Mouse (Mus musculus) R1 (cell line): Measurements from ENCODE around the gene Slc12a4.
"Not testable (repeated sequence)": the region's sequence is repeated elsewhere in the genome, so short reads cannot be mapped to it uniquely, and the experiment has no call there.

Source experiments
- DNase-seq: peaks from one replicate; pipeline ENCODE4 v3.0.0-alpha.2; 2018; ENCODE audit warnings: low read depth, low spot score

The Slc12a4 gene

GRCm38 (mm10) chr8:105965905-105966341, at the start of gene Slc12a4:
Gene Slc12a4 (minus strand): TSS chr8:105966097.
- peak; percentile 75 for DNase-seq

- not testable (repeated sequence) for DNase-seq
Measured at GRCm38 (mm10) chr8:106012203-106012602, 46.3 kb upstream of the Slc12a4 start.

- no peak for DNase-seq
Measured at GRCm38 (mm10) chr8:106011643-106011986, 45.7 kb upstream of the Slc12a4 start, which contains the start of gene Ddx28. Gene Ddx28 (minus strand): TSS chr8:106011882.

GRCm38 (mm10) chr8:106010748-106011642, 45.1 kb upstream of the Slc12a4 start:
- peak; percentile 96 for DNase-seq

- peak; percentile 42 for DNase-seq
Measured at GRCm38 (mm10) chr8:106007891-106008290, 42.0 kb upstream of the Slc12a4 start.

- DNase-seq = no peak
Measured at GRCm38 (mm10) chr8:106007135-106007534, 41.2 kb upstream of the Slc12a4 start.

GRCm38 (mm10) chr8:106006413-106006812, 40.5 kb upstream of the Slc12a4 start:
- DNase-seq = peak; percentile 38

GRCm38 (mm10) chr8:106005875-106006274, 40.0 kb upstream of the Slc12a4 start, which contains the start of gene Dpep2nb:
Gene Dpep2nb (minus strand): TSS chr8:106005975.
- DNase-seq = no peak

- no peak for DNase-seq
Measured at GRCm38 (mm10) chr8:106004538-106005207, 38.8 kb upstream of the Slc12a4 start.

- DNase-seq = no peak
Measured at GRCm38 (mm10) chr8:106001908-106002307, 36.0 kb upstream of the Slc12a4 start.

GRCm38 (mm10) chr8:105998971-105999370, 33.1 kb upstream of the Slc12a4 start:
- no peak for DNase-seq

GRCm38 (mm10) chr8:105996359-105996758, 30.5 kb upstream of the Slc12a4 start:
- DNase-seq = no peak

- no peak for DNase-seq
Measured at GRCm38 (mm10) chr8:105993226-105993625, 27.3 kb upstream of the Slc12a4 start.

- DNase-seq = no peak
Measured at GRCm38 (mm10) chr8:105992499-105992898, 26.6 kb upstream of the Slc12a4 start.

GRCm38 (mm10) chr8:105991546-105991945, 25.6 kb upstream of the Slc12a4 start:
- no peak for DNase-seq

GRCm38 (mm10) chr8:105990856-105991387, 25.0 kb upstream of the Slc12a4 start, which contains the start of gene Dus2:
Gene Dus2 (plus strand): TSS chr8:105991337.
- peak; percentile 90 for DNase-seq

- no peak for DNase-seq
Measured at GRCm38 (mm10) chr8:105988546-105988945, 22.6 kb upstream of the Slc12a4 start.

- not testable (repeated sequence) for DNase-seq
Measured at GRCm38 (mm10) chr8:105983406-105983805, 17.5 kb upstream of the Slc12a4 start.

GRCm38 (mm10) chr8:105981146-105981545, 15.2 kb upstream of the Slc12a4 start:
- DNase-seq = no peak

GRCm38 (mm10) chr8:105979325-105979724, 13.4 kb upstream of the Slc12a4 start, which contains the start of gene Dpep3:
Gene Dpep3 (minus strand): TSS chr8:105979429.
- peak; percentile 91 for DNase-seq

- peak; percentile 75 for DNase-seq
Measured at GRCm38 (mm10) chr8:105975363-105975762, 9.5 kb upstream of the Slc12a4 start.
